Mouse (Mus musculus): ENCODE measurements around the gene Cacna2d1. TPM values are rescaled to one million over a fixed set of nuclear protein-coding genes. Genes with fewer than 3 reads are reported as not detected.

Gene Cacna2d1
- total and polyA plus RNA-seq, 3 experiments = 0.08 to 0.13 TPM; not detected in 1

GRCm38 (mm10) chr5:15979225-15979624 is 44.7 kb downstream of the Cacna2d1 start:
- no peaks in the 10 kb centered on the region for H3K9me3 ChIP-seq (replicated peaks; ENCODE audit: insufficient read depth, low read length)
- DNase-seq (ENCODE audit: low read depth, low spot score) = no peak
- no peak overlapping the region for H3K4me3 ChIP-seq (ENCODE audit: control insufficient read depth in 1 of 2, insufficient read depth in 1 of 2, low read depth in 2 of 2, low read length in 2 of 2)
- H3K36me3 ChIP-seq (ENCODE audit: control insufficient read depth in 1 of 2, insufficient read depth in 2 of 2, low read length in 2 of 2) = no peaks in the 10 kb centered on the region
- no peaks in the 10 kb centered on the region for H3K4me1 ChIP-seq (ENCODE audit: control insufficient read depth in 1 of 2, insufficient read depth in 2 of 2, low read length in 2 of 2)
- no peak overlapping the region for H3K27ac ChIP-seq (ENCODE audit: control insufficient read depth, low read depth, low read length)
- no peak overlapping the region for H3K9ac ChIP-seq (ENCODE audit: control insufficient read depth, low read depth, low read length, poor library complexity, severe bottlenecking)
- TF ChIP-seq ZC3H11A (IDR thresholded peaks at IDR 0.05; ENCODE audit: low read depth, low read length) (no peak), MAX (IDR thresholded peaks at IDR 0.05; ENCODE audit: low read length) (no peak), TBP (IDR thresholded peaks at IDR 0.05; ENCODE audit: low read depth, low read length) (no peak), ZMIZ1 (IDR thresholded peaks at IDR 0.05; ENCODE audit: low read depth, low read length) (no peak), RCOR1 (IDR thresholded peaks at IDR 0.05; ENCODE audit: low read depth, low read length) (no peak), CTCF (IDR thresholded peaks at IDR 0.05 in 2 of 3, conservative IDR thresholded peaks at IDR 0.05 in 1 of 3; ENCODE audit: control insufficient read depth in 1 of 3, insufficient read depth in 1 of 3, low read depth in 2 of 3, low read length in 3 of 3, poor library complexity in 1 of 3, severe bottlenecking in 1 of 3) (no peak), HCFC1 (IDR thresholded peaks at IDR 0.05; ENCODE audit: low read depth, low read length) (no peak), MEF2A (IDR thresholded peaks at IDR 0.05; ENCODE audit: extremely low read depth, insufficient replicate concordance, low read depth, low read length, poor library complexity, severe bottlenecking) (no peak), MAZ (IDR thresholded peaks at IDR 0.05; ENCODE audit: low read depth, low read length) (no peak), GATA1 (IDR thresholded peaks at IDR 0.05; ENCODE audit: low read depth, low read length) (no peak), JUND (IDR thresholded peaks at IDR 0.05; ENCODE audit: low read depth, low read length) (no peak), USF2 (IDR thresholded peaks at IDR 0.05; ENCODE audit: borderline replicate concordance in 1 of 2, insufficient read depth in 1 of 2, low read depth in 1 of 2, low read length in 2 of 2) (no peak), SIN3A (IDR thresholded peaks at IDR 0.05; ENCODE audit: low read length) (no peak)
- no peaks in the 10 kb centered on the region for H3K79me2 ChIP-seq (ENCODE audit: control insufficient read depth, insufficient read depth, low read length, poor library complexity)
- no peaks in the 10 kb centered on the region for H3K27me3 ChIP-seq (ENCODE audit: control insufficient read depth in 1 of 2, insufficient read depth in 2 of 2, low read length in 2 of 2)

- DNase-seq (ENCODE audit: low read depth, low spot score) = no peak
- Histone ChIP-seq H3K27ac (ENCODE audit: control insufficient read depth, low read depth, low read length) (no peak overlapping the region), H3K79me2 (ENCODE audit: control insufficient read depth, insufficient read depth, low read length, poor library complexity) (no peaks in the 10 kb centered on the region), H3K4me1 (ENCODE audit: control insufficient read depth in 1 of 2, insufficient read depth in 2 of 2, low read length in 2 of 2) (no peaks in the 10 kb centered on the region), H3K4me3 (ENCODE audit: control insufficient read depth in 1 of 2, insufficient read depth in 1 of 2, low read depth in 2 of 2, low read length in 2 of 2) (no peak overlapping the region), H3K27me3 (ENCODE audit: control insufficient read depth in 1 of 2, insufficient read depth in 2 of 2, low read length in 2 of 2) (no peaks in the 10 kb centered on the region), H3K36me3 (ENCODE audit: control insufficient read depth in 1 of 2, insufficient read depth in 2 of 2, low read length in 2 of 2) (no peaks in the 10 kb centered on the region), H3K9ac (ENCODE audit: control insufficient read depth, low read depth, low read length, poor library complexity, severe bottlenecking) (no peak overlapping the region), H3K9me3 (replicated peaks; ENCODE audit: insufficient read depth, low read length) (no peaks in the 10 kb centered on the region)
- no peak for TF ChIP-seq MAFK (IDR thresholded peaks at IDR 0.05; ENCODE audit: borderline replicate concordance, low read depth, low read length)
- no peak for TF ChIP-seq ZKSCAN1 (IDR thresholded peaks at IDR 0.05; ENCODE audit: low read depth, low read length)
- no peak for TF ChIP-seq JUND (IDR thresholded peaks at IDR 0.05; ENCODE audit: low read depth, low read length)
- no peak for TF ChIP-seq RCOR1 (IDR thresholded peaks at IDR 0.05; ENCODE audit: low read depth, low read length)
- no peak for TF ChIP-seq CTCF (IDR thresholded peaks at IDR 0.05 in 2 of 3, conservative IDR thresholded peaks at IDR 0.05 in 1 of 3; ENCODE audit: control insufficient read depth in 1 of 3, insufficient read depth in 1 of 3, low read depth in 2 of 3, low read length in 3 of 3, poor library complexity in 1 of 3, severe bottlenecking in 1 of 3)
- TF ChIP-seq EP300 (IDR thresholded peaks at IDR 0.05; ENCODE audit: low read depth in 1 of 2, low read length in 2 of 2) = no peak
- no peak for TF ChIP-seq TAL1 (IDR thresholded peaks at IDR 0.05; ENCODE audit: low read length)
- TF ChIP-seq MYB (IDR thresholded peaks at IDR 0.05; ENCODE audit: low read depth, low read length) = no peak
- no peak for TF ChIP-seq POLR2AphosphoS2 (IDR thresholded peaks at IDR 0.05; ENCODE audit: low read length)
- TF ChIP-seq MXI1 (IDR thresholded peaks at IDR 0.05; ENCODE audit: low read depth, low read length) = no peak
- TF ChIP-seq MEF2A (IDR thresholded peaks at IDR 0.05; ENCODE audit: extremely low read depth, insufficient replicate concordance, low read depth, low read length, poor library complexity, severe bottlenecking) = no peak
- no peak for TF ChIP-seq KAT2A (conservative IDR thresholded peaks at IDR 0.05; ENCODE audit: low read depth, low read length)
- TF ChIP-seq ZC3H11A (IDR thresholded peaks at IDR 0.05; ENCODE audit: low read depth, low read length) = no peak
- TF ChIP-seq E2F4 (IDR thresholded peaks at IDR 0.05; ENCODE audit: borderline replicate concordance, low read depth, low read length) = no peak
- TF ChIP-seq NELFE (IDR thresholded peaks at IDR 0.05; ENCODE audit: low read depth, low read length) = no peak
- no peak for TF ChIP-seq ETS1 (IDR thresholded peaks at IDR 0.05; ENCODE audit: low read depth, low read length)
Measured at GRCm38 (mm10) chr5:15982573-15982972, 48.1 kb downstream of the Cacna2d1 start.
